Mouse (Mus musculus): ENCODE measurements at regions not wholly inside any gene's neighbourhood (a gene's known extent, or its start where the extent isn't known, plus 50 kb on each side); places are given as distances from the start of the nearest gene placed in this dataset.
"Not testable (repeated sequence)": the region's sequence is repeated elsewhere in the genome, so short reads cannot be mapped to it uniquely, and the experiment has no call there.

- Histone ChIP-seq H3K36me3 (replicated peaks in 1 of 2; ENCODE audit: control insufficient read depth in 1 of 2, insufficient read depth in 1 of 2, low read length in 1 of 2) (no peaks in the 10 kb centered on the region), H3K9ac (ENCODE audit: insufficient read depth, low read depth) (no peak overlapping the region), H3K9me3 (replicated peaks; ENCODE audit: low read length) (no peaks in the 10 kb centered on the region), H3K4me3 (replicated peaks in 1 of 3; ENCODE audit: low read depth in 2 of 3, low read length in 2 of 3, poor library complexity in 1 of 3) (no peak overlapping the region), H3K27ac (ENCODE audit: insufficient read depth, low read depth) (no peak overlapping the region), H3K4me2 (ENCODE audit: insufficient read depth, low read depth, poor library complexity, severe bottlenecking) (no peak overlapping the region), H3K79me2 (replicated peaks; ENCODE audit: control insufficient read depth, extremely low read depth, insufficient read depth, poor library complexity, severe bottlenecking) (no peaks in the 10 kb centered on the region), H3K4me1 (ENCODE audit: control insufficient read depth in 1 of 2, insufficient read depth in 2 of 2) (no peaks in the 10 kb centered on the region; a peak in 1 of 4 replicates), H3K27me3 (replicated peaks) (no peaks in the 10 kb centered on the region)
- in situ Hi-C loops (cut with MboI; ENCODE audit: low pct_ligation_motif_present, low pct_unique_long_range_greater_than_20kb, low sequenced_read_pairs) (no loop called here), dilution Hi-C loops (cut with MboI; ENCODE audit: extremely low pct_ligation_motif_present, extremely low pct_unique_long_range_greater_than_20kb, low sequenced_read_pairs) (no loop called here)
- TF ChIP-seq E2F4 (IDR thresholded peaks at IDR 0.05; ENCODE audit: insufficient replicate concordance, low read depth, low read length) (no peak), MEF2A (IDR thresholded peaks at IDR 0.05; ENCODE audit: borderline replicate concordance, low read depth, low read length) (no peak), ZC3H11A (IDR thresholded peaks at IDR 0.05; ENCODE audit: low read depth, low read length) (no peak), TBP (conservative IDR thresholded peaks at IDR 0.05; ENCODE audit: low read depth, low read length) (no peak), MAX (IDR thresholded peaks at IDR 0.05; ENCODE audit: low read length) (no peak), ZNF384 (IDR thresholded peaks at IDR 0.05; ENCODE audit: low read depth, low read length) (no peak), ETS1 (conservative IDR thresholded peaks at IDR 0.05; ENCODE audit: low read depth, low read length) (no peak), JUN (IDR thresholded peaks at IDR 0.05; ENCODE audit: insufficient read depth, low read depth, low read length) (no peak), HCFC1 (IDR thresholded peaks at IDR 0.05; ENCODE audit: low read depth, low read length) (no peak), USF2 (conservative IDR thresholded peaks at IDR 0.05; ENCODE audit: low read depth, low read length) (no peak), BHLHE40 (IDR thresholded peaks at IDR 0.05; ENCODE audit: low read depth, low read length) (no peak), MXI1 (IDR thresholded peaks at IDR 0.05; ENCODE audit: low read depth, low read length) (no peak), MYC (IDR thresholded peaks at IDR 0.05; ENCODE audit: low read depth, low read length) (no peak), NELFE (IDR thresholded peaks at IDR 0.05; ENCODE audit: low read depth, low read length) (no peak)
- DNase-seq (ENCODE audit: extremely low read depth) = no peak
These were observed 114.8 kb downstream of the Rps12 start for GRCm38 (mm10) chr10:23672296-23672695.

- no peak overlapping the region for H3K4me3 ChIP-seq (replicated peaks in 1 of 3; ENCODE audit: low read depth in 2 of 3, low read length in 2 of 3, poor library complexity in 1 of 3)
These were observed 115.6 kb downstream of the Rps12 start for GRCm38 (mm10) chr10:23671494-23671893.

GRCm38 (mm10) chr10:23665916-23666315 lies 121.2 kb downstream of the Rps12 start:
- H3K9ac ChIP-seq (ENCODE audit: insufficient read depth, low read depth); H3K4me3 ChIP-seq (replicated peaks in 1 of 3; ENCODE audit: low read depth in 2 of 3, low read length in 2 of 3, poor library complexity in 1 of 3); dilution Hi-C loops (cut with MboI; ENCODE audit: extremely low pct_ligation_motif_present, extremely low pct_unique_long_range_greater_than_20kb, low sequenced_read_pairs); H3K79me2 ChIP-seq (replicated peaks; ENCODE audit: control insufficient read depth, extremely low read depth, insufficient read depth, poor library complexity, severe bottlenecking); H3K36me3 ChIP-seq (replicated peaks in 1 of 2; ENCODE audit: control insufficient read depth in 1 of 2, insufficient read depth in 1 of 2, low read length in 1 of 2); H3K9me3 ChIP-seq (replicated peaks; ENCODE audit: low read length); H3K4me2 ChIP-seq (ENCODE audit: insufficient read depth, low read depth, poor library complexity, severe bottlenecking); in situ Hi-C loops (cut with MboI; ENCODE audit: low pct_ligation_motif_present, low pct_unique_long_range_greater_than_20kb, low sequenced_read_pairs); DNase-seq (ENCODE audit: extremely low read depth); H3K27me3 ChIP-seq (replicated peaks); H3K27ac ChIP-seq (ENCODE audit: insufficient read depth, low read depth): not testable (repeated sequence)
- peaks cover 2 to 11% of the 10 kb centered on the region in 2 experiments; a peak in 3 of 4 replicates for H3K4me1 ChIP-seq (ENCODE audit: control insufficient read depth in 1 of 2, insufficient read depth in 2 of 2)

More at GRCm38 (mm10) chr10:23671494-23671893, 115.6 kb downstream of the Rps12 start:
- Histone ChIP-seq H3K4me2 (ENCODE audit: insufficient read depth, low read depth, poor library complexity, severe bottlenecking) (no peak overlapping the region), H3K9ac (ENCODE audit: insufficient read depth, low read depth) (no peak overlapping the region), H3K36me3 (replicated peaks in 1 of 2; ENCODE audit: control insufficient read depth in 1 of 2, insufficient read depth in 1 of 2, low read length in 1 of 2) (no peaks in the 10 kb centered on the region), H3K79me2 (replicated peaks; ENCODE audit: control insufficient read depth, extremely low read depth, insufficient read depth, poor library complexity, severe bottlenecking) (no peaks in the 10 kb centered on the region), H3K27me3 (replicated peaks) (no peaks in the 10 kb centered on the region), H3K4me1 (ENCODE audit: control insufficient read depth in 1 of 2, insufficient read depth in 2 of 2) (no peaks in the 10 kb centered on the region; a peak in 1 of 4 replicates), H3K27ac (ENCODE audit: insufficient read depth, low read depth) (no peak overlapping the region), H3K9me3 (replicated peaks; ENCODE audit: low read length) (no peaks in the 10 kb centered on the region)
- TF ChIP-seq ETS1 (conservative IDR thresholded peaks at IDR 0.05; ENCODE audit: low read depth, low read length) = no peak
- no peak for TF ChIP-seq GABPA (IDR thresholded peaks at IDR 0.05; ENCODE audit: insufficient replicate concordance, low read depth, low read length)
- peak; percentile 38 for TF ChIP-seq SMC3 (IDR thresholded peaks at IDR 0.05; ENCODE audit: low read depth, low read length)
- TF ChIP-seq CTCF (conservative IDR thresholded peaks at IDR 0.05 in 1 of 2, IDR thresholded peaks at IDR 0.05 in 1 of 2; ENCODE audit: low read depth in 2 of 2, low read length in 2 of 2) = peak; percentile 49 to 72
- peak; percentile 53 for TF ChIP-seq RAD21 (IDR thresholded peaks at IDR 0.05; ENCODE audit: low read depth, low read length)
- in situ Hi-C loops (cut with MboI; ENCODE audit: low pct_ligation_motif_present, low pct_unique_long_range_greater_than_20kb, low sequenced_read_pairs) (no loop called here), dilution Hi-C loops (cut with MboI; ENCODE audit: extremely low pct_ligation_motif_present, extremely low pct_unique_long_range_greater_than_20kb, low sequenced_read_pairs) (no loop called here)
- DNase-seq (ENCODE audit: extremely low read depth) = peak; percentile 58

All from CH12.LX (cell line).